Mouse (Mus musculus): ENCODE measurements around the gene Ankfn1. TPM values are rescaled to one million over a fixed set of nuclear protein-coding genes. Genes with fewer than 3 reads are reported as not detected.

Gene Ankfn1
- polyA plus RNA-seq, 1 experiment from 2014 or later = 0.18 TPM

- Histone ChIP-seq H3K27me3 (ENCODE audit: insufficient read depth, poor library complexity, severe bottlenecking) (no peaks in the 10 kb centered on the region), H3K36me3 (no peaks in the 10 kb centered on the region), H3K27ac (no peak overlapping the region), H3K4me3 (no peak overlapping the region), H3K9me3 (no peaks in the 10 kb centered on the region), H3K4me1 (no peaks in the 10 kb centered on the region)
- WGBS = 83% methylated on average over 14 of the region's 14 CpGs
- no peak for DNase-seq (ENCODE audit: low spot score)
Measured at GRCm38 (mm10) chr11:89665170-89665880, 112.1 kb downstream of the Ankfn1 start.

- H3K36me3 ChIP-seq = no peaks in the 10 kb centered on the region
- no peaks in the 10 kb centered on the region for H3K4me1 ChIP-seq
- WGBS = 63% methylated on average over 3 of the region's 3 CpGs
- H3K27me3 ChIP-seq (ENCODE audit: insufficient read depth, poor library complexity, severe bottlenecking) = no peaks in the 10 kb centered on the region
- no peak overlapping the region for H3K4me3 ChIP-seq
- no peak for DNase-seq (ENCODE audit: low spot score)
- no peaks in the 10 kb centered on the region for H3K9me3 ChIP-seq
- no peak overlapping the region for H3K27ac ChIP-seq
Measured at GRCm38 (mm10) chr11:89659048-89659447, 118.4 kb downstream of the Ankfn1 start.

DNA sequence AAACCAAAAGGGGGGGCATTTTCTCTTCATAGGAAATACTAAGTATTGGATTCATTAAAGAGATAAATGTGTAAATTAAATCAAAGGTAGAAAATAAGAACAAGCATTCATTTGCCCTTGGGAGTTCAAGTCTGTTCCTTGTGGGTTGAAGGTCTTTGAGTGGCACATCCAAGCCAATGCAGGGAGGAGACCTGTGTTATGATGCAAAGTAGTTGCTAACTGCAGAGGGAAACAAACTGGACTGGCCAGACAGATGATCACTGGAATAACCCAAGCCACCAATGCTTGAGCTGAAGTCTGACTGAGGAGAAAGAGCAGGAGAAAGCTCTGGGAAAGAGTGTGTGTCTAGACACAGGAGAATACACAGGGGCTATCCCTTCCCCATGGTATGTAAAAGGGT lies 120.9 kb downstream of the Ankfn1 start:
- H3K4me1 ChIP-seq = no peaks in the 10 kb centered on the region
- H3K36me3 ChIP-seq = no peaks in the 10 kb centered on the region
- no peaks in the 10 kb centered on the region for H3K27me3 ChIP-seq (ENCODE audit: insufficient read depth, poor library complexity, severe bottlenecking)
- H3K4me3 ChIP-seq = no peak overlapping the region
- DNase-seq (ENCODE audit: low spot score) = no peak
- H3K27ac ChIP-seq = no peak overlapping the region
- H3K9me3 ChIP-seq = no peaks in the 10 kb centered on the region

DNA sequence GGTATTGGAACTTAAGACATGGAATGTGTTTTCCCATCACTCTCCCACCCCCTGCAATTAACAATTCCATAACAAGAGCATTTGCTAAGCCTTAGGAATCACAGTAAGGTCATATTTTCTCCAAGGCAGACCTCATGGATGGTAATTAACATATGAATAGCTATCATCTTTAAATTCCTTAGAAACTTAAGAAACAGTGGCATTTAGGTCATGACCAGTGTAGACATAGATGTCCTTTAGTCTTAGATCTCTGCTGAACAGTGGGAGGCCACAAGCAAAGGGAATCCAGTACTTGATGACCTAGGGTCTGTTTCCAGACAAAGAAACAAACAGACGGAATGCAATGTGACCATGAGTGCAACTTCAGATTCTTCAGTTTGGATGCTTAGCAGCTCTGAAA lies 141.7 kb downstream of the Ankfn1 start:
- Histone ChIP-seq H3K36me3 (no peaks in the 10 kb centered on the region), H3K4me1 (no peaks in the 10 kb centered on the region), H3K27me3 (ENCODE audit: insufficient read depth, poor library complexity, severe bottlenecking) (no peaks in the 10 kb centered on the region), H3K9me3 (no peaks in the 10 kb centered on the region), H3K27ac (no peak overlapping the region), H3K4me3 (no peak overlapping the region)
- no peak for DNase-seq (ENCODE audit: low spot score)
- WGBS = 84% methylated on average over 1 of the region's 1 CpGs

DNA sequence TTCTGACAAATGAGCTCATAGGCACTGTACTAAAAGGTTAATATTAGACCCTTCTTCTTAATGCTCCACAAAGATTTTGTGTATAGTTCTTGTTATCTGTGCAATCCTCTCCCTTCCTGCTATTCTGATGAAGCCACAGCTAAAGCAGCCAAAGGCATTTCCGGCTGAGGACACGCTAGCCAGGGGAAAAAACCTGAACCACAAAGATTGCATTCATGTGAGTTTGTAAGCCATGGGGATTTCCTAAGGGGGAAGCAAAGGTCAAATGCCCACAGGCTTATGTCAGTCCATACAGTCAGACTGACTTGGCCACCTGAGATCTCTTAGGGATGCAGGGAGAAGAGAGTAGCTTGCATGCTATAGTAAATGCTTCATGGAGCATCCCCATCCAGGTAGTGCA lies 146.1 kb downstream of the Ankfn1 start:
- H3K36me3 ChIP-seq = no peaks in the 10 kb centered on the region
- no peak for DNase-seq (ENCODE audit: low spot score)
- H3K9me3 ChIP-seq = no peaks in the 10 kb centered on the region
- H3K4me3 ChIP-seq = no peak overlapping the region
- WGBS = 77% methylated on average over 2 of the region's 2 CpGs
- no peaks in the 10 kb centered on the region for H3K4me1 ChIP-seq
- H3K27ac ChIP-seq = no peak overlapping the region
- H3K27me3 ChIP-seq (ENCODE audit: insufficient read depth, poor library complexity, severe bottlenecking) = no peaks in the 10 kb centered on the region

- 69% methylated on average over 6 of the region's 6 CpGs for WGBS
- no peak overlapping the region for H3K4me3 ChIP-seq
- H3K9me3 ChIP-seq = no peaks in the 10 kb centered on the region
- H3K27ac ChIP-seq = no peak overlapping the region
- H3K36me3 ChIP-seq = no peaks in the 10 kb centered on the region
- no peaks in the 10 kb centered on the region for H3K4me1 ChIP-seq
- DNase-seq (ENCODE audit: low spot score) = no peak
- H3K27me3 ChIP-seq (ENCODE audit: insufficient read depth, poor library complexity, severe bottlenecking) = no peaks in the 10 kb centered on the region
Measured at GRCm38 (mm10) chr11:89628562-89628961, 148.9 kb downstream of the Ankfn1 start.

DNA sequence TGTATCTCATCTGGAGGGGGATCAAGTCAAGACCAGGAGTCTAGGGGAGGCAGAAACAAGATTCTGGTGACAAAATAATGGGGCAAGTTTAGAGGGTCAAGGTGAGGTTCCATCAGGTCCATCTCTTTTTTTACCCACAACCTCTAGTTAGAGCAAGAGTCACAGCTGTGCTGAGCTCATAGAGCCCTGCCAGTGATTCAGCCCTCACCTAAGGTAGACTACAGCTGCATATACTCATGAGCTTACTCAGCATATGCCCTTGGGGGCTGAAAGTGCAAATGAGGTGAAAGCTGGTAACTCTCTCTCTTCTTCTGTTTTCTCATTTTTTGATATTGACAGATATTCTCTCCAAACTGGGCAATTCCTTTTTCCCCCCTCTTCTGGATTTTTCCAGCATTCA lies 150.2 kb downstream of the Ankfn1 start:
- Histone ChIP-seq H3K36me3 (no peaks in the 10 kb centered on the region), H3K27ac (no peak overlapping the region), H3K9me3 (no peaks in the 10 kb centered on the region), H3K4me3 (no peak overlapping the region), H3K4me1 (no peaks in the 10 kb centered on the region), H3K27me3 (ENCODE audit: insufficient read depth, poor library complexity, severe bottlenecking) (no peaks in the 10 kb centered on the region)
- DNase-seq (ENCODE audit: low spot score) = no peak

- WGBS = 82% methylated on average over 13 of the region's 13 CpGs
- Histone ChIP-seq H3K27ac (no peak overlapping the region), H3K4me1 (no peaks in the 10 kb centered on the region), H3K27me3 (ENCODE audit: insufficient read depth, poor library complexity, severe bottlenecking) (no peaks in the 10 kb centered on the region), H3K9me3 (no peaks in the 10 kb centered on the region), H3K4me3 (no peak overlapping the region), H3K36me3 (no peaks in the 10 kb centered on the region)
- no peak for DNase-seq (ENCODE audit: low spot score)
Measured at GRCm38 (mm10) chr11:89623698-89624445, 153.6 kb downstream of the Ankfn1 start.

DNA sequence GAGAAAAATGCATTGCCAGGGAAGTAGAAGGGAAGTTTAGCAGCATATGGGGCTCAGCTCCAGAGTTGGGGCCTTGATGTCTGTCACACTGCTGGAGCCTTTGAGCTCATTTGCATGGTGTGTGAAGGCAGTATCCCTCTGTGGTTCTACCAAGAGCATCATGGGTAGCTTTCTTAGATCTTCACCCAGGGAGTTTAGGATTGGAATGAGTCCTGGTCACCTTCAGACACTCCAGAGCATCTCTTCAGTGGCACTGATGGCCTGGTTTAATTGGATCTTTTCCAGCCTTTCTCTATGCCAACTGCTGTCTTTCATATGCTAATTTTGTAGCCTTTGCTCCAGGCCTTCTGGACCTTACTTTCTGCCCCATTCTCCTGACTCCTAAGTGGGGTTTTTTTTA lies 157.5 kb downstream of the Ankfn1 start:
- no peak for DNase-seq (ENCODE audit: low spot score)
- 0 out of 2 replicates have a peak, but pooled peaks cover 3% of the 10 kb centered on the region for H3K4me1 ChIP-seq

GRCm38 (mm10) chr11:89615806-89616205 lies 161.6 kb downstream of the Ankfn1 start:
- H3K27me3 ChIP-seq (ENCODE audit: insufficient read depth, poor library complexity, severe bottlenecking) = no peaks in the 10 kb centered on the region
- DNase-seq (ENCODE audit: low spot score) = no peak
- no peak overlapping the region for H3K27ac ChIP-seq
- H3K4me3 ChIP-seq = no peak overlapping the region
- no peaks in the 10 kb centered on the region for H3K36me3 ChIP-seq
- 0 out of 2 replicates have a peak, but pooled peaks cover 3% of the 10 kb centered on the region for H3K4me1 ChIP-seq
- H3K9me3 ChIP-seq = no peaks in the 10 kb centered on the region
- WGBS = 82% methylated on average over 2 of the region's 2 CpGs

More for the DNA sequence above, 157.5 kb downstream of the Ankfn1 start:
- Histone ChIP-seq H3K27ac (no peak overlapping the region), H3K27me3 (ENCODE audit: insufficient read depth, poor library complexity, severe bottlenecking) (no peaks in the 10 kb centered on the region), H3K9me3 (no peaks in the 10 kb centered on the region), H3K4me3 (no peak overlapping the region), H3K36me3 (no peaks in the 10 kb centered on the region)

DNA sequence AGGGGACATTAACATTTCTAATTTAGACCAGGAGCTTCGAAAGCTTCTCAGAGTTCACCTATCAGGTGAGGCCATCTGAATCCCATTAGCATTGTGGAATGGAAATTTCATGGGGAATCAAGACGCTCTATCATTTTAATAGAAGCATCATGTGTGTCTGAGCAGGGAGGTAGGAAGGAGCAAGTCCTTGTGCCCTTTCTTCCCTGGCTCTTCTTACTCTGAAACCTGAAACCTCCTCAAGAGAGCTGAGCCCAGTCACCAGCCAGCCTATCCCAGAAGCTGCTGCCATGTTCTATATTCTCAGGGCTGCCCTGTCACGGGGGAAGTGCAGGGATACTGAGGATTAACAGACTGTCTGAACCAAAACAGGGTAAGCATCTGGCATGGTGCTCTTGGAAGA lies 165.9 kb downstream of the Ankfn1 start:
- H3K9me3 ChIP-seq = no peaks in the 10 kb centered on the region
- H3K4me1 ChIP-seq = no peaks in the 10 kb centered on the region
- no peak overlapping the region for H3K4me3 ChIP-seq
- no peak for DNase-seq (ENCODE audit: low spot score)
- no peak overlapping the region for H3K27ac ChIP-seq
- H3K36me3 ChIP-seq = no peaks in the 10 kb centered on the region
- no peaks in the 10 kb centered on the region for H3K27me3 ChIP-seq (ENCODE audit: insufficient read depth, poor library complexity, severe bottlenecking)
- 60% methylated on average over 3 of the region's 3 CpGs for WGBS

DNA sequence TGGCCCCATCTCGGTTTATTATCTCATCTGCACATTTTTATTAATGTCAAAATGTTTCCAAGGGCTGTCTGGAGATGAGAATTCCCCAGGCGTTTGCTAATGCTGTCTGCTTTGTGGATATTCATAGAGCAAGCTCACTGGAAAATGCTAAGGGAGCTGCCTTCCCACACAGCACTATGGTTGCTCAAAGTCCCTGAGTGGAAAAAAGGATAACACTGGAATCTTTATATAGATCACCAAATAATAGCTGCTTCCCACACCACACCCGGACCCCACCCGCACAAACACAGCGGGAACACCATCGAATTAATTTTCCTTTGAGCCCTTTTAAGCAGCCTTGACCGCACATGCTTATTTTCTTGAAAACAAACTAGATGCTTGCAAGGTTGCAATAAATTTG lies 169.4 kb downstream of the Ankfn1 start:
- no peaks in the 10 kb centered on the region for H3K9me3 ChIP-seq
- no peaks in the 10 kb centered on the region for H3K36me3 ChIP-seq
- WGBS = 83% methylated on average over 7 of the region's 7 CpGs
- no peak overlapping the region for H3K27ac ChIP-seq
- no peaks in the 10 kb centered on the region for H3K27me3 ChIP-seq (ENCODE audit: insufficient read depth, poor library complexity, severe bottlenecking)
- no peak for DNase-seq (ENCODE audit: low spot score)
- H3K4me3 ChIP-seq = no peak overlapping the region
- no peaks in the 10 kb centered on the region for H3K4me1 ChIP-seq

DNA sequence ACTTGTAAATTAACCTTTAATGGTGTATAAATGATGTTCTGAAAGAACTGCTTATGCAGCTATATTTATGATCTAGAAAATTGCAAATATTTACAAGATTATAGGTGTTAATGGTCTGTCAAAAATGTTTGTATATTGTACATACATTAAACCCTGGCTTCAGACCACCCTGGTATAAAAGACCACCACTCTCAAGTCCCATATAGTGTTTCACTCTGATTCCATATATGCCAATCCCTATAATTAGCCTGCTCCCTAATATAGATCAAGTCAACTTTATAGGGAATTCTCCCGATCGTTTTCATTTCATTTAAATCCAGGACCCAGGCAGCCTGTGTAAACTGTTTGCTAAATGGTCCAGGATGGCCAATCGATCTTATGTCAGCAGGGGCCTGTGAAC lies 170.2 kb downstream of the Ankfn1 start:
- no peaks in the 10 kb centered on the region for H3K27me3 ChIP-seq (ENCODE audit: insufficient read depth, poor library complexity, severe bottlenecking)
- no peaks in the 10 kb centered on the region for H3K4me1 ChIP-seq
- WGBS = 73% methylated on average over 3 of the region's 3 CpGs
- no peak overlapping the region for H3K4me3 ChIP-seq
- DNase-seq (ENCODE audit: low spot score) = no peak
- no peaks in the 10 kb centered on the region for H3K36me3 ChIP-seq
- H3K27ac ChIP-seq = no peak overlapping the region
- H3K9me3 ChIP-seq = no peaks in the 10 kb centered on the region
